Mouse (Mus musculus): ENCODE data around the gene Exoc3l2. TPM values are rescaled to one million over a fixed set of nuclear protein-coding genes. Genes with fewer than 3 reads are reported as not detected.
"Not testable (repeated sequence)": the region's sequence is repeated elsewhere in the genome, so short reads cannot be mapped to it uniquely, and the experiment has no call there.

Gene Exoc3l2
- polyA plus RNA-seq, 1 experiment from 2014 or later, result 0.45 TPM

DNA sequence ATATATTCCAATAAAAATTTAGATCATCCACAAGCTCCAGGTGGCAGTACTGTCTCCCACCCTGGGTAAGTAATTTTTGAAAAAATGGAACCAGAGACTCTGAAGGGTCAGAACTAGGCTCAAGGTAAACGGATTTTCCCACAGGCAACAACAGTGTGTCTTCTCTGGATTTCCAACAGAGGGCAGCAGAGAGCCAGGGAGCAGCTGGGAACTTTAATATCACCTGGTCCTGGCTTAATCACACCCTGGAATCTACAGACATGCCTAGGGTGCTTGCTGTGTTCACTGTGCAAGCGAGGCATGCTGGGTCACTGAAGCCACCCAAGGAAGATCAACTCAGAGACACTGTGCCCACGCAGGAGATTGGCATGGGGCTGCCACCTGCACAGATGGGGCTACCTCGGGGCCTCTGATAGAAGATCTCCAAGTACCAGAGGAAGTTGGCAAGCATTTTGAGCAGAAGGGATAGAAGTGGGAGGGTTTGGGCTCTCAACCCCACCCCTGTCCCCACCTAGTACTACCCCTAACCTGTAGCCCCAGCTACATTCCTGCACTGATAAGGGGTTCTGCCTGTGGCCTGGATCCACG is 40.4 kb downstream of the Exoc3l2 start:
- Histone ChIP-seq H3K4me1 (ENCODE audit: control insufficient read depth, insufficient read depth, low read length) (peaks cover 9% of the 10 kb centered on the region; the same call in 1 of the 2 replicates), H3K27me3 (ENCODE audit: control insufficient read depth, insufficient read depth, low read depth, low read length) (no peaks in the 10 kb centered on the region), H3K9ac (ENCODE audit: low read depth, low read length) (no peak overlapping the region), H3K36me3 (ENCODE audit: control insufficient read depth, insufficient read depth, low read length) (no peaks in the 10 kb centered on the region), H3K9me3 (replicated peaks; ENCODE audit: control insufficient read depth, low read length, poor library complexity, severe bottlenecking) (no peaks in the 10 kb centered on the region), H3K4me2 (ENCODE audit: low read length) (no peak overlapping the region), H3K4me3 (ENCODE audit: low read depth, low read length) (no peak overlapping the region), H3K27ac (ENCODE audit: low read length) (no peak overlapping the region)
- no peak for ATAC-seq
- 43% methylated on average over 5 of the region's 5 CpGs for WGBS

DNA sequence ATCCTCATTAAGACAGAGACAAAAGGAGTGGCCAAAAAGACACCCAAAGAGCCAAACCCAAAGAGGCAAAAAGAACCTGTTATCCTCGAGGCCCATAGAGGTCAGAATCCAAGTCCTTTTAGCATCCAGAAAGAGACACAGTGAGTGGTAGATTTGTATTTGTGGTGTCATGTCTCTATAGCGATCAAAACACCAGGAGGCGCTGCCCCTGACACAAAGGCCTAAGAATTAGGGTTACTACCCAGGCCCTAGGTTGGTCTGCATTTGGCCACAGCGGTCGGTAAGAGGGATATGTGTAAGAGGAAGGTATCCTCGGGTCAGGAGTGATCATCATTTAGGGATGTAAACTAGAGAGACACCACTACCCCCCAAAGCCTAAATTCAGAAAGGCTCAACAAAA is 43.2 kb downstream of the Exoc3l2 start:
- 22% methylated on average over 6 of the region's 6 CpGs for WGBS
- H3K9ac ChIP-seq (ENCODE audit: low read depth, low read length), result peak overlapping the region; percentile 80; the same call in 1 of the 2 replicates
- H3K4me1 ChIP-seq (ENCODE audit: control insufficient read depth, insufficient read depth, low read length), result peaks cover 17% of the 10 kb centered on the region
- H3K4me2 ChIP-seq (ENCODE audit: low read length), result peak overlapping the region; percentile 72
- no peaks in the 10 kb centered on the region for H3K9me3 ChIP-seq (replicated peaks; ENCODE audit: control insufficient read depth, low read length, poor library complexity, severe bottlenecking)
- no peaks in the 10 kb centered on the region for H3K36me3 ChIP-seq (ENCODE audit: control insufficient read depth, insufficient read depth, low read length)
- H3K27ac ChIP-seq (ENCODE audit: low read length), result no peak overlapping the region
- ATAC-seq, result no peak
- H3K27me3 ChIP-seq (ENCODE audit: control insufficient read depth, insufficient read depth, low read depth, low read length), result no peaks in the 10 kb centered on the region
- H3K4me3 ChIP-seq (ENCODE audit: low read depth, low read length), result peak overlapping the region; percentile 60

DNA sequence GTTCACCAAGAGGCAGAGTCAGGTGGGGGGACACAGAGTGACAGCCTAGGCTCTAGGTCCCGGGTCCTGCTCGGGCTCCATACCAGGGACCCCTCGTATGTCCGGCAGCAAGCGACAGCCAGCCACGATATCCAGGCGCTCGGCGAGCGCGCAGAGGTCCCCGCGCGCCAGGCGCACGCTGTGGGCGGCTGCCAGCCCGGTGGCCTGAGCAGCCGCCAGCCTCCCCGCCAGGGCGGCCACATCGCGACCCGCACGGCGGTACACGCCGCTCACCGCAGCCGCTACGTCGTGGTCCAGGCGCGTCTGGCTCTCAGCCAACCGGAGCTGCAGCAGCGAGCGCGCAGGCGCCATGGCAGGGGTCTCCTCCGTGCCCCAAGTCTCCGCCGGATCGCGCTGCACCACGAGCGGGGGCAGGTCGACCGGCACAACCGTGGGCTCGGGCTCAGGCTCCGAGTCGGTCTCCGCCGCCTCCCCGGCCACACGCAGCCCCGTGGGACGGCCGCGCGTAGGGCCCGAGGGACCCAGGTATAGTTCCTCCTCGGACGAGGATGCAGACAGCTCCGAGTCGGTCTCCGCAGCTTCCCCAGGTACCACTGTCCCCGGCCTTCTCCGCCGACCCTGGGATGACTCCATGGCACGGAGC is 44.0 kb downstream of the Exoc3l2 start:
- H3K4me1 ChIP-seq (ENCODE audit: control insufficient read depth, insufficient read depth, low read length), result peaks cover 17% of the 10 kb centered on the region
- WGBS, result under 1% methylated on average over 70 of the region's 71 CpGs
- no peak; the same call in 1 of the 2 replicates for ATAC-seq

DNA sequence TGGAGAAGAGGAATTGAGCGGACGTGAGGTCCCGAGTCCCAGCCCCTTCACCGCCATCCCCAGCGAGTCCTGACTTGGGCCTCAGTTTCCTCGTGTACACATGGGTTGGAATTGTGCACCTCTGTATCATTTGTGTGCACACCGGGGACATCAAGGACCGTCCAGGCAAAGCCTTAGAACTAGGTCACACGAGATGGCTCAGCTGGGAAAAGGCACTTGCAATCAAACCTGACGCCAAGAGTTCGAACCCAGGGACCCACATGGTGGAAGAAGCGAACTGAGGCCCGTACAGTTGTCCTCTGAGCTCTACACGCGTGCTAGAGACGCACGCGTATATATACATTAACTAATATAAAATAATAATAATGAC is 44.5 kb downstream of the Exoc3l2 start:
- no peak for ATAC-seq
- Histone ChIP-seq H3K27me3 (ENCODE audit: control insufficient read depth, insufficient read depth, low read depth, low read length) (no peaks in the 10 kb centered on the region), H3K9ac (ENCODE audit: low read depth, low read length) (peak overlapping the region; percentile 80), H3K9me3 (replicated peaks; ENCODE audit: control insufficient read depth, low read length, poor library complexity, severe bottlenecking) (no peaks in the 10 kb centered on the region), H3K4me2 (ENCODE audit: low read length) (peak overlapping the region; percentile 72), H3K27ac (ENCODE audit: low read length) (peak overlapping the region; percentile 71), H3K4me1 (ENCODE audit: control insufficient read depth, insufficient read depth, low read length) (peaks cover 17% of the 10 kb centered on the region), H3K36me3 (ENCODE audit: control insufficient read depth, insufficient read depth, low read length) (no peaks in the 10 kb centered on the region), H3K4me3 (ENCODE audit: low read depth, low read length) (peak overlapping the region; percentile 60)
- WGBS, result 3% methylated on average over 18 of the region's 18 CpGs

More for the DNA sequence above, 44.0 kb downstream of the Exoc3l2 start:
- no peaks in the 10 kb centered on the region for H3K27me3 ChIP-seq (ENCODE audit: control insufficient read depth, insufficient read depth, low read depth, low read length)
- H3K4me2 ChIP-seq (ENCODE audit: low read length), result peak overlapping the region; percentile 72
- no peaks in the 10 kb centered on the region for H3K36me3 ChIP-seq (ENCODE audit: control insufficient read depth, insufficient read depth, low read length)
- peak overlapping the region; percentile 71 for H3K27ac ChIP-seq (ENCODE audit: low read length)
- peak overlapping the region; percentile 80 for H3K9ac ChIP-seq (ENCODE audit: low read depth, low read length)
- no peaks in the 10 kb centered on the region for H3K9me3 ChIP-seq (replicated peaks; ENCODE audit: control insufficient read depth, low read length, poor library complexity, severe bottlenecking)
- H3K4me3 ChIP-seq (ENCODE audit: low read depth, low read length), result peak overlapping the region; percentile 60

DNA sequence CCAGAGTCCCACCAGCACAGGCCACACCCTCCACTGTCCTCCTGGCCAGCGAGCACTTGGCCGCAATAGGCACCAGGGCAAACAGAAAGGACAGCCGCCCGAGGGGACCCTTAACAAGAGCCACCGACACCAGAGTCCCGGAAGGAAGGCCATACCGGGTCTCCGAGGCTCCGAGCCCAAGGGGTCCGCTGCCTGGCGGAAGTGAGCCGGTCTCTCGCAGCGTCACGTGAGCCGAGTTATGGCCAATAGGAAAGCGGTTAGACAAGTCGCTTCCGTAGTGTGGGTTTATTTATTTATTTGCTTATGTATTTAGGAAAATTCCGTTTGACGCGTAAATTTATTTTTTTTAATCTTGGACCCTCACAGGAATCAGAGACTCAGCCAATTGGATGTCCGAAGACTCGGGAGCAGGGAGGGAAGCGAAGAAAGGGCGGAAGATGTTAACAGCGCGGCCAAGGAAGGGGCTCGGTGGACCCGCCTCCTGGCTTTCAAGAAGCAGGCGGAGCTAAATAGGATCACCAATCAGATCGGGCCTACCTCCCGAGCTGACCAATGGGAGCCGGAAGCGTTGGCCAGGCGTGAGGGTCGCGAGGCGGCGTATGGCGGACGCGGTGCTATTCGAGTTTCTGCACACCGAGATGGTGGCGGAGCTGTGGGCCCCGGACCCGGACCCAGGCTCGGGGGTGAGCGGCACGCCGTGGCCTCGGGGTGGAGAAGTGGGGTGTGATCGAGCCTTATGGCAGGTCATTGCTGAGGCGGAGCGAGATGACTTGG is 45.2 kb downstream of the Exoc3l2 start, which contains the start of the genes Bloc1s3 and Trappc6a:
TSS of gene Bloc1s3 (minus strand) at position 218 of the 774 bp plus-strand sequence.
TSS of gene Trappc6a (plus strand) at position 246 of the 774 bp plus-strand sequence.
- peak within 1 kb of the TSS; percentile 60 for H3K4me3 ChIP-seq (ENCODE audit: low read depth, low read length)
- peak within 1 kb of the TSS; percentile 80 for H3K9ac ChIP-seq (ENCODE audit: low read depth, low read length)
- H3K4me2 ChIP-seq (ENCODE audit: low read length), result peak within 1 kb of the TSS; percentile 87
- H3K27ac ChIP-seq (ENCODE audit: low read length), result peak within 1 kb of the TSS; percentile 76
- H3K36me3 ChIP-seq (ENCODE audit: control insufficient read depth, insufficient read depth, low read length), result no peaks in the 10 kb centered on the region
- H3K4me1 ChIP-seq (ENCODE audit: control insufficient read depth, insufficient read depth, low read length), result peaks cover 17% of the 10 kb centered on the region
- no peaks in the 10 kb centered on the region for H3K9me3 ChIP-seq (replicated peaks; ENCODE audit: control insufficient read depth, low read length, poor library complexity, severe bottlenecking)
- ATAC-seq, result peak; percentile 95
- 0% methylated on average over 56 of the region's 56 CpGs for WGBS
- no peaks in the 10 kb centered on the region for H3K27me3 ChIP-seq (ENCODE audit: control insufficient read depth, insufficient read depth, low read depth, low read length)

DNA sequence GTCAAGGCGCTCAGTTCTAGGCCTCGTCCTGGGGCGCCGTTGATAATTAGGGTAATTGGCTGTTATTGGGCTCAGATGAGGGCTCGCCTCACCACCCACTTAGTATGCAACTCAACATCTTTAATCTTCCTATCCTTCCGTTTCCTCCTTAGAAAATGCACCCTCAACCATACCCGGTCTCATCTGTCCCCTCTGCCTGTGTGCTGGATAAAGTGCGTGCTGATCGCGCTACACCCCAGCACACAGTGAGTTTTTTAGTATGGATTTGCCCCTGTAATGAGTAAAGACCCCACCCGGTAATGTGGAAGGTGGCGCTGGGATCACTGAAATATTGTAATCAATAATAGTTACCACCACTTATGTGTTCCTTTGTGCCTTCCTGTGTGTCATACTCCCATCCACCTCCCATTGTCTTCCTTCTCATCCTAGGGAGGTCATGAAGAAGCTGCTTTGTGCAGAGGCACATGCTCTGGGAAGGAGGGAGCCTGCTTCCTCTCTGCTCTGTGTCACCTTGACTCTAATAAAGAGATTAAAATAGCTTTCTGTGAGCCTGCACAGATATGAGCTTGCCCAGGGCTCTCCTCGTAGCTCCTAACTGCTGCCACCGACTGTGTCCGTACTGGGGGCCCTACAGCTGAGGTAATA is 45.9 kb downstream of the Exoc3l2 start:
- peaks cover 17% of the 10 kb centered on the region for H3K4me1 ChIP-seq (ENCODE audit: control insufficient read depth, insufficient read depth, low read length)
- H3K4me2 ChIP-seq (ENCODE audit: low read length), result peak overlapping the region; percentile 87
- H3K27me3 ChIP-seq (ENCODE audit: control insufficient read depth, insufficient read depth, low read depth, low read length), result no peaks in the 10 kb centered on the region
- ATAC-seq, result peak; percentile 46
- H3K36me3 ChIP-seq (ENCODE audit: control insufficient read depth, insufficient read depth, low read length), result no peaks in the 10 kb centered on the region
- WGBS, result 7% methylated on average over 15 of the region's 15 CpGs
- H3K9ac ChIP-seq (ENCODE audit: low read depth, low read length), result peak overlapping the region; percentile 72
- peak overlapping the region; percentile 60 for H3K4me3 ChIP-seq (ENCODE audit: low read depth, low read length)
- H3K27ac ChIP-seq (ENCODE audit: low read length), result peak overlapping the region; percentile 71
- H3K9me3 ChIP-seq (replicated peaks; ENCODE audit: control insufficient read depth, low read length, poor library complexity, severe bottlenecking), result no peaks in the 10 kb centered on the region

DNA sequence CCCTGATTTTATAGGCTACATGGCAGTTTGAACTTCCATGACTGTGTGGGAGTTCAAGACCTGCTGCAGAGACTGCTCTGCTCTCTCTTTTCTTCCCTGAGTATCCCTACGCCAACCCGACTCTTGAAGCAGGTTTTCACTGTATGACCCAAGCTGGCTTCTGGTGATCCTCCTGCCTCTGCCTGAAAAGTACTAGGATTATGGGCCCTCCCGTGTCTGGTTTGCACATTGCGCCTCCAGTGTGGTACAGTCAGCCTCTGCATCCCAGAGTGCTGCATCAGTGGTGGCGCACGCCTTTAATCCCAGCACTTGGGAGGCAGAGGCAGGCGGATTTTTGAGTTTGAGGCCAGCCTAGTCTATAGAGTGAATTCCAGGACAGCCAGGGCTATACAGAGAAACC is 46.7 kb downstream of the Exoc3l2 start:
- no peaks in the 10 kb centered on the region for H3K9me3 ChIP-seq (replicated peaks; ENCODE audit: control insufficient read depth, low read length, poor library complexity, severe bottlenecking)

DNA sequence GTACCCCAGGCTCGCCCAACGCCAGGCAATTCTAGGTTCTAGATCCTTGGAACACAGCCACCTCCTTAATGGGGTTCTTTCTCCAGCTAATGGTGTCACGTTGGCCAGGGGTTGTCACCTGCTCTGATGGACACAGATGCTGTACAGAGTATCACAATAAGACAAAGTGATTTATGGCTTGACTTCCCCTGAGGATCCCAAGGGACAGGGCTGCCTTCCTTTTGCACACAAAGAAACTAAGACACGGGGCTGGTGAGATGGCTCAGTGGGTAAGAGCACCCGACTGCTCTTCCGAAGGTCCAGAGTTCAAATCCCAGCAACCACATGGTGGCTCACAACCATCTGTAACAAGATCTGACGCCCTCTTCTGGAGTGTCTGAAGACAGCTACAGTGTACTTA is 48.8 kb downstream of the Exoc3l2 start:
- H3K9me3 ChIP-seq (replicated peaks; ENCODE audit: control insufficient read depth, low read length, poor library complexity, severe bottlenecking); H3K27me3 ChIP-seq (ENCODE audit: control insufficient read depth, insufficient read depth, low read depth, low read length); H3K4me2 ChIP-seq (ENCODE audit: low read length); ATAC-seq; H3K27ac ChIP-seq (ENCODE audit: low read length); H3K4me3 ChIP-seq (ENCODE audit: low read depth, low read length); H3K9ac ChIP-seq (ENCODE audit: low read depth, low read length); H3K36me3 ChIP-seq (ENCODE audit: control insufficient read depth, insufficient read depth, low read length): not testable (repeated sequence)
- peaks cover 12% of the 10 kb centered on the region for H3K4me1 ChIP-seq (ENCODE audit: control insufficient read depth, insufficient read depth, low read length)
- 90% methylated on average over 6 of the region's 7 CpGs for WGBS

More for the DNA sequence above, 46.7 kb downstream of the Exoc3l2 start:
- Histone ChIP-seq H3K27ac (ENCODE audit: low read length) (no peak overlapping the region), H3K4me2 (ENCODE audit: low read length) (peak overlapping the region; percentile 87), H3K36me3 (ENCODE audit: control insufficient read depth, insufficient read depth, low read length) (no peaks in the 10 kb centered on the region), H3K4me1 (ENCODE audit: control insufficient read depth, insufficient read depth, low read length) (peaks cover 17% of the 10 kb centered on the region), H3K27me3 (ENCODE audit: control insufficient read depth, insufficient read depth, low read depth, low read length) (no peaks in the 10 kb centered on the region), H3K9ac (ENCODE audit: low read depth, low read length) (no peak overlapping the region), H3K4me3 (ENCODE audit: low read depth, low read length) (no peak overlapping the region; the same call in 1 of the 2 replicates)
- WGBS, result 95% methylated on average over 7 of the region's 7 CpGs
- no peak for ATAC-seq

Measured in midbrain, embryonic 16.5 days (tissue).